Mouse (Mus musculus) hindbrain, embryonic 14.5 days (tissue): Measurements from ENCODE around the gene 4933430I17Rik. TPM values are rescaled to one million over a fixed set of nuclear protein-coding genes. Genes with fewer than 3 reads are reported as not detected.
"Not testable (repeated sequence)": the region's sequence is repeated elsewhere in the genome, so short reads cannot be mapped to it uniquely, and the experiment has no call there.

Experiments
- ATAC-seq: fragments of 200-750 bp; cut with Nextera tagmentation; 2 replicates; pipeline ENCODE4 v1.8.0; 2017; ENCODE audit warnings: moderate number of reproducible peaks, mild to moderate bottlenecking, moderate TSS enrichment, moderate library complexity; ENCODE audit not compliant: low FRiP score
- DNase-seq: peaks from one replicate; pipeline ENCODE4 v3.0.0-alpha.2; 2015; ENCODE audit warnings: low spot score
- H3K27ac ChIP-seq: fragments of 300-500 bp; sonication (generic); 2 replicates; pipeline ENCODE4 v1.5.1; 2014; ENCODE audit warnings: mild to moderate bottlenecking, moderate library complexity
- H3K27me3 ChIP-seq: fragments of 300-500 bp; sonication (generic); 2 replicates; pipeline ENCODE4 v1.6.1; 2014; ENCODE audit warnings: mild to moderate bottlenecking, low read length, mixed read lengths; ENCODE audit not compliant: control insufficient read depth, insufficient read depth
- H3K36me3 ChIP-seq: fragments of 300-500 bp; sonication (generic); replicated peaks from 2 replicates; pipeline ENCODE4 v1.6.1; 2014; ENCODE audit not compliant: control insufficient read depth, insufficient read depth
- H3K4me1 ChIP-seq: fragments of 300-500 bp; sonication (generic); replicated peaks from 2 replicates; pipeline ENCODE4 v1.6.1; 2014; ENCODE audit warnings: antibody characterized with exemption, low read length, mixed read lengths; ENCODE audit not compliant: control insufficient read depth, insufficient read depth
- H3K4me2 ChIP-seq: fragments of 300-500 bp; sonication (generic); replicated peaks from 2 replicates; pipeline ENCODE4 v1.6.1; 2014; ENCODE audit warnings: mild to moderate bottlenecking, moderate library complexity
- H3K4me3 ChIP-seq: fragments of 300-500 bp; sonication (generic); replicated peaks from 2 replicates; pipeline ENCODE4 v1.5.1; 2014; ENCODE audit warnings: mild to moderate bottlenecking, low read length
- H3K9ac ChIP-seq: fragments of 300-500 bp; sonication (generic); 2 replicates; pipeline ENCODE4 v1.6.1; 2014
- H3K9me3 ChIP-seq: fragments of 300-500 bp; sonication (generic); 2 replicates; pipeline ENCODE4 v1.6.1; 2016; ENCODE audit warnings: low read length; ENCODE audit not compliant: control insufficient read depth
- WGBS: fragments of 180-500 bp; shearing (Covaris S2); extraction: QIAGEN DNeasy Blood & Tissue Kit; methylation state at CpG from one replicate; pipeline ENCODE4 v1.1.7; 2014; 5-methylcytosine and 5-hydroxymethylcytosine counted together
- polyA plus RNA-seq: library from polyadenylated mRNA; unstranded; fragments of >200 nt; fragmentation: Nextera tagmentation; extraction: Ambion mirVana; gene quantifications from 2 replicates; pipeline ENCODE4 v1.2.1, GENCODE M21; 2014

Gene 4933430I17Rik
- polyA plus RNA-seq: 0.24 and 0.76 TPM in 2 replicates

DNA sequence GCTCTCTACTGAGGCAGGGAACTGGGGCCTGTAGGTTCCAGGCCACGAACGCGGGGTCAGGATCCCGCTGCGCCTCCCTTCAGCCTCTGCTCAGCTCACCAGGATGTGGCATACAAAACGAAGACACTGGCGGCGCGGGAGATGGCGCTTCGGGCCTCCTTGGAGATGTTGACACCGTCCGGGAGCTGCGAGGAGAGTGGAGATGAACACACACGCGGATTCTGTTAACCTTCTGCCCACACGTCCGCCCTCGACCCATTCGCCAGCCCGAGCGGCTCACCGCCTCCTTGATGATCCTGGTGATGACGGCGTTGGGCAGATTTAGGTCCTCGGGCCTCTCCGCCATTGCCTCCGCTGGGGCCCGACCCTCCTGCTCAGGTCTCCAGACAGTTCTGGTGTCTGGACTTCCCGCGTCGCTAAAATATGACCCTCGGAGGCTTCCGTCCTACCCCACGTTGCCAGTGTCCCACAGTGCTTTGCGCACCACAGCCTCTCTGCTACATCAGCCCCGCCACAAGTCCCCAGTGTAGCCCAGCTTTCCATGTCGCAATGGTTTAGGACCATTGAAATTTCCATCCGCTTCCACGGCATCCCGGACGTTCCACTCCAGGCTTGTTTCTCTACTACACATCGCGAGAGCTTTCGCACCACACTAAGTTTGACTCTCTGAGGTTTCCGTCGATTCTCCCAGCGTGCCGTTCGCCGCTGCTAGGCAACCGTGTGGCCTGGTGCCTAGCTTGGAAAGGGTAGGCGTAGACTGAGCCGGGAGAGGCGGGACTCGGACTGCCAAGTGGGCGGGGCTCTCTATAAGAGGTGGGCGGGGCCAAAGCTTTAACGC lies at the start of gene 4933430I17Rik, which contains the start of gene Pole3:
Gene 4933430I17Rik (plus strand): TSS at position 719 of the 838 bp plus-strand sequence.
Gene Pole3 (minus strand): TSS at position 418 of the 838 bp plus-strand sequence.
- ATAC-seq (peak; percentile 98), DNase-seq (peak; percentile 99)
- under 1% methylated on average over 59 of the region's 59 CpGs for WGBS
- Histone ChIP-seq H3K4me2 (peak within 1 kb of the TSS; percentile 79), H3K9ac (peak within 1 kb of the TSS; percentile 84), H3K4me3 (peak within 1 kb of the TSS; percentile 69), H3K4me1 (peaks cover 13% of the 10 kb centered on the region; the same call in 1 of the 2 replicates), H3K27ac (peak within 1 kb of the TSS; percentile 98), H3K9me3 (no peaks in the 10 kb centered on the region), H3K36me3 (0 out of 2 replicates have a peak, but pooled peaks cover 7% of the 10 kb centered on the region), H3K27me3 (no peaks in the 10 kb centered on the region)

DNA sequence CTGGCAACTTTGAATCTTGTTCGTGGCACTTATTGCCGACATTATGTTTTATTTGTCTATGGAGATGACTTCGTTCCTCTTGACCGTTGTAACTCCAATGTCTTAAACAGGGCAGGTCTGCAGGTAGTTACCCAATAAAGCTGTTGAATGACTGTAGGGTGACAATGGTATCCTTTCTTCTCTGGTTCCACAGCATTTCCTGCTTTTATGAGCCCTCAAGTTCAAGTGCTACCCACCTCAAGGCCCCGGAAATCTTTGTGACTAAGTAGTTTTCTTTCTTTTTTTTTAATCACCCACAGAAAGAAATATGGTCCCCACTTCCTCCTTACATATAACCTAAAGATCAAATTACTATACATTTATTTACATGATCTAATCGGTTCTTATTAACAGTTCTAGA lies 49.4 kb upstream of the 4933430I17Rik start:
- 94% methylated on average over 6 of the region's 6 CpGs for WGBS
- DNase-seq (no peak), ATAC-seq (no peak)
- 0 out of 2 replicates have a peak, but pooled peaks cover 9% of the 10 kb centered on the region for H3K4me1 ChIP-seq
- no peak overlapping the region for H3K9ac ChIP-seq
- H3K27ac ChIP-seq: no peak overlapping the region
- H3K4me2 ChIP-seq: no peak overlapping the region
- H3K9me3 ChIP-seq: no peaks in the 10 kb centered on the region
- H3K4me3 ChIP-seq: no peak overlapping the region
- no peaks in the 10 kb centered on the region for H3K36me3 ChIP-seq
- peaks cover 28% of the 10 kb centered on the region for H3K27me3 ChIP-seq

DNA sequence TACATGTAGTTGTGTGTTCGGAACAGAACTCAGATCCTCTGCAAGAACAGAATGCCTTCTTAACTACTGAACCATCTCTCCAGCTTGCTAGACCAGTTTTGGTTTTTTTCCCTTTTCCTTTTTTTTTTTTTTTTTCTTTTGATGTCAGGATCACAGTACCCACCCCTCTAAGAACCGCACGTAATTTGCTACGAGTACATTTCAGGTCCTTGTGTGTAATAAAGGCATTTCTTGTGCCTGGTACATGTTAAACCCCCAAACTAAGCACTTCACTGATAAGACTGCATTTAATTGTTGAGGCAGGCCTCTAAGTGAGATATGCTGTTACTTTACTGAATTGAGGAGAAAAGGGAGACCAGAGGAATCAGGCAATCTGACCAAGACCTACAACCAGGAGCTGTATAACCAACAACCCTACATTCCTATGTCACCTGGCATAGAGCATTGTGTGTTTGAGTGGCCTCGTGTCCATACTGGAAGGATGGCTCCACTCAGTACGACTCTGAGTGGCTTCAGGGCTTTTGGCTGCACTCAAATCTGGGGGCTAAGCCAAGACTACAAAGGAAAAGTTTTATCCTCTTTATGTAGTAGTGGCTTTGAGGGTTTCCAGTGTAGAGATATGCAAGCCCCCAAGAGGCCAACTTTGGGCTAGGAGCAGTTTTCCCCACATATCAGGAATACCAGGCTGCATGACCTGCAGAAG lies 47.5 kb upstream of the 4933430I17Rik start:
- no peak overlapping the region for H3K9ac ChIP-seq
- 0 out of 2 replicates have a peak, but pooled peaks cover 9% of the 10 kb centered on the region for H3K4me1 ChIP-seq
- 91% methylated on average over 6 of the region's 6 CpGs for WGBS
- H3K4me3 ChIP-seq: no peak overlapping the region
- no peak for DNase-seq
- no peaks in the 10 kb centered on the region for H3K9me3 ChIP-seq
- no peak for ATAC-seq
- no peaks in the 10 kb centered on the region for H3K36me3 ChIP-seq
- H3K4me2 ChIP-seq: no peak overlapping the region
- peaks cover 33% of the 10 kb centered on the region for H3K27me3 ChIP-seq
- H3K27ac ChIP-seq: no peak overlapping the region

DNA sequence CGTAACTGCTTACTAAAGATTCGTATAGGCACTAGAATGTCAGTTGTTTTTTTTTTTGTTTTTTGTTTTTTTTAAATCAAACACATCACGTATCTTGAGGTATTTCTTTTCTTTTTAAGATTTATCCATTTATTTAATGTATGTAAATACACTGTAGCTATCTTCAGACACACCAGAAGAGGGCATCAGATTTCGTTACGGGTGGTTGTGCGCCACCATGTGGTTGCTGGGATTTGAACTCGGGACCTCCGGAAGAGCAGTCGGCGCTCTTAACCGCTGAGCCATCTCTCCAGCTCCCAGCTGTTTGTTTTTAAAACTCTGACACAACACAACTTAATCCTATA lies 45.6 kb upstream of the 4933430I17Rik start:
- not testable (repeated sequence) for H3K36me3 ChIP-seq, H3K27ac ChIP-seq, H3K9me3 ChIP-seq, DNase-seq, ATAC-seq, H3K9ac ChIP-seq, H3K4me1 ChIP-seq
- Histone ChIP-seq H3K4me3 (peak overlapping the region; percentile 36), H3K4me2 (peak overlapping the region; percentile 60), H3K27me3 (peaks cover 33% of the 10 kb centered on the region)
- 14% methylated on average over 11 of the region's 11 CpGs for WGBS

DNA sequence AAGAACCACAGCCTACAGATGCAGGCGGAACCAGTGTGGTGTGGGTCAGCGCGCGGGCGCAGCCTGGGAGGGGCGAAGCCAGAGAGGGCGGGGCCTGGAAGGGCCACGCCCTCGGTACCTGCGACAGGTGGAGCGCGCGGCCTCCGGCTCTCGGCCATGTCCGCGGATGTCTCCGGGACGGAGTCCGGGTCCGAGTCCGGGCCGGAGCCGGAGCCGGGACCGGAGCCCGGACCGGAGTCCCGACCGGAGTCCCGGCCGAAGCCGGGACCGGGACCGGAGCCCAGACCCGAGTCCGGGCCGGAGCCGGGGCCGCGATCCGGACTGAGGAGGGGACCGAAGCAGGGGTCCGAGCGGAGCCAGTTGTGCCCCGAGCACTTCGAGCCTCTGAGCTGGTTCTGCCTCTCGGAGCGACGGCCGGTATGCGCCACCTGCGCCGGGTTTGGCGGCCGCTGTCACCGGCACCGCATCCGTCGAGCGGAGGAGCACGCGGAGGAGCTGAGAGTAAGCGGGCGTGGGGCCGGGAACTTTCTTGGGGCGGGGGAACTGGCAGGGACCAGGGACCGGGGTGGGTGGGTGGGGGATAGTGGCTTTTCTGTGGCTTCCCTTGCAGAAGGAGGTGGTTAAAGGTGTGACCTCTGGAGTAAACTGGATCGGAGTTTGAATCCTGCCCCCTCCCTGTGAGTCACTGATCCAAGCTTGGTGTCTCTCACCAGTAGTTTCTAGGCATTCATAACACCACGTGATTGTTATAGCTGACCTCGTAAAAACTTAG lies 45.0 kb upstream of the 4933430I17Rik start, which contains the start of gene Bspry:
Gene Bspry (plus strand): TSS at position 117 of the 772 bp plus-strand sequence.
- Histone ChIP-seq H3K27me3 (peaks cover 33% of the 10 kb centered on the region), H3K27ac (no peak within 1 kb of the TSS), H3K9me3 (no peaks in the 10 kb centered on the region), H3K36me3 (no peaks in the 10 kb centered on the region), H3K4me3 (peak within 1 kb of the TSS; percentile 36), H3K4me2 (peak within 1 kb of the TSS; percentile 60), H3K4me1 (0 out of 2 replicates have a peak, but pooled peaks cover 9% of the 10 kb centered on the region), H3K9ac (no peak within 1 kb of the TSS)
- DNase-seq: no peak
- peak; percentile 81; the same call in 1 of the 2 replicates for ATAC-seq
- WGBS: 2% methylated on average over 68 of the region's 71 CpGs

DNA sequence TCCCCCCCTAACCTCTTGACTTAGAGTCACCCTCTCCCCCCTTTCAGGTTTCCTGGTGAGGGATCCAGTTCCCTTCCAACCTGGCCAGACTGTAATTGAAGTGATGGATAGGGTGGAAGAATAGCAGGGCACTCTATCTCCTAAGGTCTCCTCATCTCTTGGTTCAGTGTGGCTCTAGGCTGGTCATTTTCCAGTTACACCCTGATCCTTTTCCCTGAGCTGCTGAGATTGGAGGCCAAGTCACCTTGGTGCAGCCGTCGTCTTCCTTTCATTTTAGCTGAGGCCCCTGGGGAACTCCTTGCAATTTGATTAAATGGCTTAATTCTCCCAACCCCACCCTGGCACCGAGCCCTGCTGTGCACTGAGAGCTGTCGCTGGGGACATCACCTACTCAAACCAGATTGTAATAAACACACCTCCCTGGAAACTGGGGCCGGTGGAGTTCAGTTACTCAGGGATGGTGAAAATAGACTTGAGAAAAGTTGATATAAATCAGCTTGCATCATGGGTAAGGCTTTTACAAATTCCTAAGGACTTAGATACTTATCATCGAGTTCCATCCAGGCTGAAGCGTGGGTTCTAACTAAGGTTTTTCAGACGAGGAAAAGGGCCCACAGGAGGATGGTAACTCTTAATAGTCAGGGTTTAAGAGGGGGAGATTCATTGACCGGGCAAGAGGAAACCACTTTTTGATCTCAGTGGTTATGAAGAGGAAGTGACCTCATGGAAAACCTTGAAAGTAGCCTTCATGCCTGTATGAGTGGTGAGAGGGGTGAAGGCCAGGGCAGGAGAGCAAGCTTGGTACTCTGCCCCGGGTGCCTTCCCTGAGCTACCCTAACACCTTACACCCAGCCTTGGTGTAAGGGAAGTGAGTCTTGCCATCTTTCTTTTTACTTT lies 44.2 kb upstream of the 4933430I17Rik start:
- H3K9me3 ChIP-seq: no peaks in the 10 kb centered on the region
- 49% methylated on average over 10 of the region's 10 CpGs for WGBS
- no peaks in the 10 kb centered on the region for H3K36me3 ChIP-seq
- ATAC-seq (0 out of 2 replicates have a peak, but pooled peaks have one; percentile 10), DNase-seq (no peak)
- H3K4me2 ChIP-seq: no peak overlapping the region
- H3K4me3 ChIP-seq: no peak overlapping the region
- 0 out of 2 replicates have a peak, but pooled peaks cover 9% of the 10 kb centered on the region for H3K4me1 ChIP-seq
- peaks cover 33% of the 10 kb centered on the region for H3K27me3 ChIP-seq
- no peak overlapping the region for H3K27ac ChIP-seq
- H3K9ac ChIP-seq: no peak overlapping the region

DNA sequence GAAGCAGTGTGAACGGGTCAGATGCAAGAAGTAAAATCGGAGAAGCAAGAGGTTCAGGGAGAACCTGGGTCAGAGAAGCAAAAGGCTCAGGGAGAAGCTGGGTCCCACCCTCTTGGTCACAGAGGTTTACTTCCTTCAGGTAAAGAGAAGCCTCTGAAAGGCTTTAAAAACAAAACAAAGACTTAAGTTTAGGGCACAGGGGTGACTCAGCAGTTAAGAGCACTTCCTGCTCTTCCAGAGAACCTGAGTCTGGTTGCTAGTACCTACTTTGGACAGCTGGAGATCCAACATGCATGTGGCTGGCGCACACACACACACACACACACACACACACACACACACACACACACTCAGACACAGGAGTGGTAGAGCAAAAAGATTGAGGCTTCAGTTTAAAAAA lies 40.2 kb upstream of the 4933430I17Rik start:
- Histone ChIP-seq H3K27ac (no peak overlapping the region), H3K9me3 (no peaks in the 10 kb centered on the region), H3K4me2 (no peak overlapping the region), H3K4me1 (0 out of 2 replicates have a peak, but pooled peaks cover 3% of the 10 kb centered on the region), H3K9ac (no peak overlapping the region), H3K4me3 (no peak overlapping the region), H3K27me3 (peaks cover 9% of the 10 kb centered on the region; the same call in 1 of the 2 replicates), H3K36me3 (no peaks in the 10 kb centered on the region)
- 85% methylated on average over 3 of the region's 3 CpGs for WGBS
- ATAC-seq (no peak), DNase-seq (no peak)

DNA sequence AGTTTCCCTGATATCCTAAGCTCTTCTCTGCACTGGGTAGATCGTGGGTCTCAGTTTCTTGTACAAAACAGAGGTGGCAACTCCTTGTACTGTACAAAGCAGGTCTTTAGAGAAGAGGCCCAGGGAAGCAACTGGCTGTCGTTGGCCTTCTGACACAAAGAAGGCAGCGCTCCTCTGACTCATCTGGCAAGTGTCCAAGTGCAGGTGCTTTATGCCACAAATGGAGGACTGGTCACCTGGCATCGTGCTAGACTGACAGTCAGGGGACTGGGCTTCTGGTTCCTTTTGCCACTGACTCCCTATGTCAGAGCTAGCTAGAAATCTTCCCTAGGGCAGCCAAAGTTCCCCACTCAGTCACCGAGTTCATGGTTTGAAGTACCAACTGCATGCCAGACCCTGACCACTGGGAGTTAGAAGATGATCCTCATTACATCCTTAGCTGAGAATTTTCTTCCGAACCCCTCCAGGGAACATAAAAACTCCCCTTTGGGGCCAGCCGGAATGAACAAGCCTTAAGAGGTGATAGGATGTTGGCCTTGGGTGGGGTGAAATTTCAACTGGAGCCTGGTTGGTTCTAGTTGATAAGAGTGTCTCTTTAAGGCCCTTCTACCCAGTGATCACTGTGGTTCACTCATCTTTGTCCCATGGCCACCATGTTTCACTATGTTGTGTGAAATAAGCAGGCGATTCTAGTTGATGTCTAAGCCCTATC lies 39.6 kb upstream of the 4933430I17Rik start:
- no peak for DNase-seq
- no peak overlapping the region for H3K4me2 ChIP-seq
- 89% methylated on average over 8 of the region's 8 CpGs for WGBS
- H3K4me1 ChIP-seq: no peaks in the 10 kb centered on the region
- H3K9me3 ChIP-seq: no peaks in the 10 kb centered on the region
- ATAC-seq: no peak
- H3K36me3 ChIP-seq: no peaks in the 10 kb centered on the region
- no peak overlapping the region for H3K4me3 ChIP-seq
- 0 out of 2 replicates have a peak, but pooled peaks cover 5% of the 10 kb centered on the region for H3K27me3 ChIP-seq
- H3K27ac ChIP-seq: no peak overlapping the region
- no peak overlapping the region for H3K9ac ChIP-seq
